Mouse (Mus musculus) lung, adult 10 weeks (tissue): ENCODE results near the gene Ccdc51. TPM values are rescaled to one million over a fixed set of nuclear protein-coding genes. Genes with fewer than 3 reads are reported as not detected.

Source experiments
- polyA plus RNA-seq: library from polyadenylated mRNA; stranded (reverse); fragments of 350-450 nt; fragmentation: Illumina TruSeq; extraction: RNeasy Lipid Tissue Mini Kit (QIAGEN cat#74804); gene quantifications from one replicate; pipeline ENCODE4 v1.2.3, GENCODE M21; 2014; ENCODE audit warnings: low read depth, low replicate concordance; ENCODE audit not compliant: insufficient read depth

Gene Ccdc51
- polyA plus RNA-seq, result 4.3 TPM

GRCm38 (mm10) chr9:109082124-109082800, at the start of gene Ccdc51, which contains the start of gene Tma7:
Ccdc51 (plus strand) TSS chr9:109082493.
Tma7 (minus strand) TSS chr9:109082587.

GRCm38 (mm10) chr9:109038086-109038895, 44.0 kb upstream of the Ccdc51 start, which contains the start of gene Shisa5:
Shisa5 (plus strand) TSS chr9:109038565.

GRCm38 (mm10) chr9:109059136-109059903, 23.0 kb upstream of the Ccdc51 start, which contains the start of gene Trex1:
Trex1 (minus strand) TSS chr9:109059734.

GRCm38 (mm10) chr9:109073661-109074573, 8.4 kb upstream of the Ccdc51 start, which contains the start of gene Atrip:
Atrip (minus strand) TSS chr9:109074124.

GRCm38 (mm10) chr9:109095137-109095982, 13.1 kb downstream of the Ccdc51 start, which contains the start of gene Plxnb1:
Plxnb1 (plus strand) TSS chr9:109095389.

Other genes with a start within 250 kb of the Ccdc51 start
- gene Slc26a6, start 229.2 kb upstream of the Ccdc51 start, polyA plus RNA-seq, result 7.2 TPM
- gene Tmem89, start 167.9 kb upstream of the Ccdc51 start, polyA plus RNA-seq, result not detected
- gene Uqcrc1, start 145.9 kb upstream of the Ccdc51 start, polyA plus RNA-seq, result 127 TPM
- 3.0 TPM for gene Col7a1, start 128.9 kb upstream of the Ccdc51 start, polyA plus RNA-seq
- 0.21 TPM for gene Ucn2, start 96.5 kb upstream of the Ccdc51 start, polyA plus RNA-seq
- 19.0 TPM for gene Pfkfb4, start 90.7 kb upstream of the Ccdc51 start, polyA plus RNA-seq
- gene Shisa5, start 43.9 kb upstream of the Ccdc51 start, polyA plus RNA-seq, result 219 TPM
- 21.7 TPM for gene Trex1, start 22.8 kb upstream of the Ccdc51 start, polyA plus RNA-seq
- gene Atrip, start 8.4 kb upstream of the Ccdc51 start, polyA plus RNA-seq, result 5.9 TPM
- gene Tma7, start 94 bp downstream of the Ccdc51 start, polyA plus RNA-seq, result 289 TPM
- gene Plxnb1, start 12.9 kb downstream of the Ccdc51 start, polyA plus RNA-seq, result 10.0 TPM
- gene Fbxw21, start 79.5 kb downstream of the Ccdc51 start, polyA plus RNA-seq, result not detected
- gene Fbxw13, start 113.5 kb downstream of the Ccdc51 start, polyA plus RNA-seq, result not detected
- gene Fbxw20, start 152.3 kb downstream of the Ccdc51 start, polyA plus RNA-seq, result not detected
- gene Fbxw14, start 205.2 kb downstream of the Ccdc51 start, polyA plus RNA-seq, result not detected